Mouse (Mus musculus): Measurements from ENCODE around the gene Slc5a2.

- TF ChIP-seq CTCF (IDR thresholded peaks at IDR 0.05; ENCODE audit: low read depth) (no peak), EP300 (IDR thresholded peaks at IDR 0.05; ENCODE audit: low read depth) (no peak)
Measured at GRCm38 (mm10) chr7:128297291-128297616, 31.8 kb downstream of the Slc5a2 start.
